Mouse (Mus musculus) heart, embryonic 13.5 days (tissue): ENCODE measurements around the gene Arhgef12. TPM values are rescaled to one million over a fixed set of nuclear protein-coding genes. Genes with fewer than 3 reads are reported as not detected.
A peak's percentile ranks its signal among the peaks of the same experiment; 100 is the strongest.

Source experiments
- ATAC-seq: fragments of 200-750 bp; cut with Nextera tagmentation; 2 replicates; pipeline ENCODE4 v1.8.0; 2017; ENCODE audit warnings: moderate TSS enrichment; ENCODE audit not compliant: insufficient number of reproducible peaks, low FRiP score, low TSS enrichment; ENCODE audit errors: extremely low read depth
- H3K27ac ChIP-seq: fragments of 300-500 bp; sonication (generic); replicated peaks from 2 replicates; pipeline ENCODE4 v1.5.1; 2015; ENCODE audit warnings: moderate library complexity, mild to moderate bottlenecking, inconsistent platforms
- H3K27me3 ChIP-seq: fragments of 300-500 bp; sonication (generic); replicated peaks from 2 replicates; pipeline ENCODE4 v1.6.1; 2015; ENCODE audit warnings: mild to moderate bottlenecking, inconsistent platforms
- H3K36me3 ChIP-seq: fragments of 300-500 bp; sonication (generic); 2 replicates; pipeline ENCODE4 v1.6.1; 2015; ENCODE audit warnings: mild to moderate bottlenecking, inconsistent platforms
- H3K4me1 ChIP-seq: fragments of 300-500 bp; sonication (generic); 2 replicates; pipeline ENCODE4 v1.6.1; 2015; ENCODE audit warnings: inconsistent platforms
- H3K4me2 ChIP-seq: fragments of 300-500 bp; sonication (generic); 2 replicates; pipeline ENCODE4 v1.6.1; 2015; ENCODE audit warnings: inconsistent platforms, mild to moderate bottlenecking, moderate library complexity
- H3K4me3 ChIP-seq: fragments of 300-500 bp; sonication (generic); 2 replicates; pipeline ENCODE4 v1.5.1; 2015; ENCODE audit warnings: moderate library complexity, mild to moderate bottlenecking, inconsistent platforms
- H3K9ac ChIP-seq: fragments of 300-500 bp; sonication (generic); 2 replicates; pipeline ENCODE4 v1.6.1; 2015; ENCODE audit warnings: inconsistent platforms, mild to moderate bottlenecking, moderate library complexity
- H3K9me3 ChIP-seq: fragments of 300-500 bp; sonication (generic); 2 replicates; pipeline ENCODE4 v1.6.1; 2016; ENCODE audit warnings: inconsistent platforms
- WGBS: fragments of 180-500 bp; shearing (Covaris S2); methylation state at CpG from one replicate; pipeline ENCODE4 v1.1.7; 2015; ENCODE audit warnings: mixed read lengths; 5-methylcytosine and 5-hydroxymethylcytosine counted together
- polyA plus RNA-seq: library from polyadenylated mRNA; unstranded; fragments of >200 nt; fragmentation: Nextera tagmentation; extraction: Ambion mirVana; gene quantifications from 2 replicates; pipeline ENCODE4 v1.2.1, GENCODE M21; 2015

Gene Arhgef12
- polyA plus RNA-seq, 1 experiment from 2014 or later, result 9.7 TPM

DNA sequence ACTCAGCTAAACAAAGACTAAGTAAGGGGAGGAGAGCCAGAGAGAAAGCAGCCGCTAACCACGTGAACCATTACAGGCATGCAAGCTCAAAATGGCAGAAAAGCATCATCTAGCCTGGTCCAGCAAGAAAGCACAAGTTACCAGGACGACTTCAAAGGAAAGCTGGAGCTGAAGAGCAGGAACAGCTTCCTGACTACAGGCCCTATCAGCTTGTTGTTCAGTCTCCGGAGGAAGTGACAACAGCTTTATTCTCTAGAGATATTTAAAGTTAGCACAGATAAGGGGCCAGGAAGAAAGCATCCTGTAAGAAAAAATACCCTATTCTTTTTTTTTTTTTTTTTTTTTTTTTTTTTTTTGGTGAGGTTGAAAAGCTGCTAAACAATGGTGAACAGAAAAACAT, 8.1 kb downstream of the Arhgef12 start:
- Histone ChIP-seq H3K4me1 (peaks cover 59% of the 10 kb centered on the region), H3K4me3 (peak overlapping the region; percentile 22), H3K9ac (no peak overlapping the region), H3K4me2 (peak overlapping the region; percentile 50), H3K27ac (0 out of 2 replicates have a peak overlapping the region, but pooled peaks have one; percentile 21), H3K9me3 (no peaks in the 10 kb centered on the region), H3K36me3 (peaks cover 5% of the 10 kb centered on the region; the same call in 1 of the 2 replicates), H3K27me3 (no peaks in the 10 kb centered on the region)
- no peak for ATAC-seq
- 34% methylated on average over 4 of the region's 4 CpGs for WGBS

DNA sequence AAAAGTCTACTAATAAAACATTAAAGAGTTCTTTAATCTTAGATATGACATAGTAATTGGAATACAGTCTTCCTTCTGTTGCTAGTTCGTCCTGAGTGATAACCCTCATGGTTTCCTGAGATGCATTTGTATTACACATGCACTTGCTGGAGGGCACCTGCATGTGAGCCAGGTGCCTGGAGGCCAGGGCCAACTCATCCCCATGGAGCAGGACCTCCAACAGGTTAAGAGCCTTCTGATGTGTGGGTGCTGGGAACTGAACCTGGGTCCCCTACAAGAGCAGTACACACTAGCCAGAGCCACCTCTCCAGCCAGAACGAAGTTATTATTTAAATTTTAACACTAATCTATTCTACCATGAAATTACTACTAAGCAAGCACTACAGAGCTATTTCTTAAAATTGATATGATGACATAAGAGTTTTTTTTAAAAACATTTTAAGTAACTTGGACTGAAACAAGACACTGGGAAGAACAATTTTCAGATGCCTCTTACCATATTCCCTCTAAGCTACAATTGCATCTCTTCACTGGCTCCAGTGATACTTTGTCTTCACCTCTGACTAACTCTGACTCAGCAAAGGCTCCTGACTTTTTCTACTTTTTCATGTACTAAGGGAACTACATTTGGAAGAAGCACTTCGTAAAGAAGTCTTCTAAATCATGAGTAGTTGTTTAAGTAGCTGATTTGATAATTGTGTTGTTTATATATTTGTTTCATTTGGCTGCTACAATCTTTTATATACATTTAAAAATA, 9.1 kb downstream of the Arhgef12 start:
- Histone ChIP-seq H3K9ac (no peak overlapping the region), H3K27me3 (no peaks in the 10 kb centered on the region), H3K4me2 (peak overlapping the region; percentile 50), H3K9me3 (no peaks in the 10 kb centered on the region), H3K27ac (no peak overlapping the region), H3K4me1 (peaks cover 57% of the 10 kb centered on the region), H3K4me3 (no peak overlapping the region), H3K36me3 (peaks cover 5% of the 10 kb centered on the region; the same call in 1 of the 2 replicates)
- ATAC-seq, result no peak
- WGBS, result 88% methylated on average over 3 of the region's 3 CpGs

DNA sequence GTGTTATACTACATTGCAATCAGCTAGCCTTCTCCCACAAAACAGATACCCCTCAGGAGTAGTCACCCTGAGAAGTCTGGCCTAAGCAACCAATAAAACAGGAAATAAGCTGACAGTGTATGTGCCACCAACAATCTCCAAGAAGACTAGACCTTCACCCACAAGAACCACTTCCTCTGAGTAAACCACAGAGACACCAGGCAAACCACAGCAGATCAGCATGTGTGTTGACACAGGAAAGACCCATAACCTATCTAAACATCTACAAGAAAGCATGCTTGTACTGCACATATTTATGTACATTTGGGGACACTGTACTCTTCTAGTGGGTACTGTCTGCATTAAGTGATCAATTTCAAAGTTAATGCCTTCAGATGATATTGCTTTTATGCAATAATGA, 10.7 kb downstream of the Arhgef12 start:
- H3K9me3 ChIP-seq, result no peaks in the 10 kb centered on the region
- ATAC-seq, result no peak

DNA sequence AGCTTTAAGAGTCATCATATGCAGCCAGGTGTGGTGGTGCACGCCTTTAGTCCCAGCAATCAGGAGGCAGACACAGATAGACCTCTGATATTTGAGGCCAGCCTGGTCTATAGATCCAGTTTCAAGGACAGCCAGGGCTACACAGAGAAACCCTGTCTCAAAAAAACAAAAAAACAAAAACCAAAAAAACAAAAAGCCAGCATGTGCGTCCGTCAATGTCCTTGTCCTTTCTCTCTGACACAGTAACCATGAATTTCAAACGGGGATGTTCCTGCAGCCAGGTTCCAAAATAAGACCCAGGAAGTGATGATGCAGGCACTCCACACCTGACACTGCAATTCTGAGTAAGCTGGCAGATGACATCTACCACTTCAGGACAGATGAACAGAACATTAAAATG, 12.2 kb downstream of the Arhgef12 start:
- WGBS, result 85% methylated on average over 4 of the region's 4 CpGs
- Histone ChIP-seq H3K27ac (no peak overlapping the region), H3K9me3 (no peaks in the 10 kb centered on the region), H3K36me3 (peaks cover 2% of the 10 kb centered on the region; the same call in 1 of the 2 replicates), H3K4me1 (peaks cover 55% of the 10 kb centered on the region), H3K4me3 (no peak overlapping the region), H3K27me3 (no peaks in the 10 kb centered on the region), H3K4me2 (no peak overlapping the region), H3K9ac (no peak overlapping the region)
- no peak for ATAC-seq

More for the DNA sequence above, 10.7 kb downstream of the Arhgef12 start:
- Histone ChIP-seq H3K27ac (no peak overlapping the region), H3K4me1 (peaks cover 51% of the 10 kb centered on the region), H3K4me3 (no peak overlapping the region), H3K27me3 (no peaks in the 10 kb centered on the region), H3K9ac (no peak overlapping the region), H3K4me2 (no peak overlapping the region), H3K36me3 (peaks cover 2% of the 10 kb centered on the region; the same call in 1 of the 2 replicates)

DNA sequence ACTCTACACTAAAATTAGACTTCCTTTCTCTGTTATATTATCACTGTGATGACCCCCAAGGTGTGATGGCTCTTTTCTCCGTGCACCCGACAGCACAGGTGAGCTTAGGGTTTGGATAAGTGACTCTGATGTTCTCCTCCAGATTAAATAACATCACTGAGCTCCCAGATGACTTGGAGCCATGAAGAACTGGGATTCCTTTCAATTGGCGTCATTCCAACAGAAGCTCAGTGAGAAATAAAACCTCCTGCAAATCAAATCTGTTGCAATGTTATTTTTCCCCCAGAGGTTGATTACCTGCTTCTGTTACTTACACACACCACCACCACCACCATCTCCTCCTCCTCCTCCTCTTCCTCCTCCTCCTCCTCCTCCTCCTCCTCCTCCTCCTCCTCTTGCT, 13.2 kb downstream of the Arhgef12 start:
- Histone ChIP-seq H3K9ac (no peak overlapping the region), H3K36me3 (peaks cover 2% of the 10 kb centered on the region; the same call in 1 of the 2 replicates), H3K4me1 (peaks cover 54% of the 10 kb centered on the region), H3K9me3 (no peaks in the 10 kb centered on the region), H3K4me2 (no peak overlapping the region), H3K4me3 (no peak overlapping the region), H3K27me3 (no peaks in the 10 kb centered on the region), H3K27ac (peak overlapping the region; percentile 38; the same call in 1 of the 2 replicates)
- no peak for ATAC-seq
- 52% methylated on average over 3 of the region's 3 CpGs for WGBS

DNA sequence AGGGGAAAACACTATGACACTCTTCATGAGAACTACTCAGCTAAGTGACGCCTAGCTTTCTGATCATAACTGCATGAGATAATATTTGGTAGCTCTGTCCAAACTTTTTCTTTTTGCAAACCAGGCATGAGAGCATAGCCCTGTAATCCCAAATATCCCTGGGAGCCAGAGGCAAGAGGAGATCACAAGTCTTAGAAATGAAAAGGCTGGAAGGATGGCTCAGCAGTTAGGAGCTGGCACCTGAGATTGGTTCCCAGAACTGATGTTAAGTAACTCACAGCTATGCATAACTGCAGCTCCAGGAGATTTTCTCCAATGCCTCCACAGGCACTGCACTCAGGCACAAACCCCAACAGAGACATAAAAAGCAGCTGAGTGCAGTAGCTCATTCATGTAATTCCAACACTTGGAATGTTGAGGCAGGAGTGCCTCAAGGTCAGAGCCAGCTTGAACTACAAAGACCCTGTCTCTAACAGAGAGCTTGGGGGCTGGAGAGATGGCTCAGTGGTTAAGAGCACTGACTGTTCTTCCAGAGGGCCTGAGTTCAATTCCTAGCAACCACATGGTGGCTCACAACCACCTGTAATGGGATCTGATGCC, 21.3 kb downstream of the Arhgef12 start:
- H3K4me3 ChIP-seq, result no peak overlapping the region
- peak overlapping the region; percentile 68 for H3K27ac ChIP-seq
- H3K9ac ChIP-seq, result no peak overlapping the region
- ATAC-seq, result no peak
- WGBS, result 61% methylated on average over 1 of the region's 1 CpGs
- H3K4me2 ChIP-seq, result no peak overlapping the region
- H3K36me3 ChIP-seq, result no peaks in the 10 kb centered on the region
- no peaks in the 10 kb centered on the region for H3K9me3 ChIP-seq
- no peaks in the 10 kb centered on the region for H3K27me3 ChIP-seq
- H3K4me1 ChIP-seq, result peaks cover 74% of the 10 kb centered on the region

DNA sequence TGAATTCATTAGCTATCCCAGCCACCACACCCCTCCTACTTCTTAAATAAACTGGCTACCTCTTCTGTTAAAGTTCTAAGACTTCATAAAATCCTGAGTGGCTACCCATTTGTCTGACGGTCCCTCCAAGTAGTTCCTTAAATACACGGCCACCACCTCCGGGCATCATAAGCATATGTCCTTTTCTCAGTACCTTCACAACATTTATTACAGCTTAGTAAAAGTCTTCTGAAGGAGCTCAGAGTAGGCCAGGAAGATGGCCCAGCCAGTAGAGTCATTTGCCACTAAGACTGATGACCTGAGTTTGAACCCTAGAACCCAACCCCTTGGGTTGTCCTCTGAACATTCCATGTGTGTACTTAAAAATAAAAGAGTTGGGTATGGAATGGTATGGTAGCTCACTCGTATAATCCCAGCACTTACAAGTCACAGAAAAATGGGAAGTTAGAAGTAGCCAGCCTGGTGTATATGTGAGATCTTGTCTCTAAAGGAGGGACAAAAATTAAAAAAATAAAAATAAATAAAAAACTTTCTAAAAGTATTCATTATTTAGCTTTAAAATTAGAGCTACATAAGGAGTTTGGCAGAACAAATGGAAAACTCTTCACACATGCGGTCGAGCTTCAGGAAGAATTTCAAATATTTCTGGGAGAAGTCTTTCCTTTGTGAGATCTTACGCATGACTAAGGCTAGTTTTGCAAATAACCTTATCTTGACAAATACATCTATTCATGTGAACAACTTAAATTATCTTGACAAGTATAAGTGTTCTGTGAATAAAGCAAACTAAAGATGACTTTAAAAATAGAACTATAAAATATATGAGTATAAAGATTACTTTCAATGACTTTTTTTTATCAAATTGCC, 22.3 kb downstream of the Arhgef12 start:
- Histone ChIP-seq H3K27ac (peak overlapping the region; percentile 68; the same call in 1 of the 2 replicates), H3K27me3 (no peaks in the 10 kb centered on the region), H3K4me1 (peaks cover 75% of the 10 kb centered on the region), H3K4me3 (no peak overlapping the region), H3K4me2 (no peak overlapping the region), H3K9ac (no peak overlapping the region), H3K36me3 (no peaks in the 10 kb centered on the region), H3K9me3 (no peaks in the 10 kb centered on the region)
- no peak for ATAC-seq
- 63% methylated on average over 7 of the region's 7 CpGs for WGBS

DNA sequence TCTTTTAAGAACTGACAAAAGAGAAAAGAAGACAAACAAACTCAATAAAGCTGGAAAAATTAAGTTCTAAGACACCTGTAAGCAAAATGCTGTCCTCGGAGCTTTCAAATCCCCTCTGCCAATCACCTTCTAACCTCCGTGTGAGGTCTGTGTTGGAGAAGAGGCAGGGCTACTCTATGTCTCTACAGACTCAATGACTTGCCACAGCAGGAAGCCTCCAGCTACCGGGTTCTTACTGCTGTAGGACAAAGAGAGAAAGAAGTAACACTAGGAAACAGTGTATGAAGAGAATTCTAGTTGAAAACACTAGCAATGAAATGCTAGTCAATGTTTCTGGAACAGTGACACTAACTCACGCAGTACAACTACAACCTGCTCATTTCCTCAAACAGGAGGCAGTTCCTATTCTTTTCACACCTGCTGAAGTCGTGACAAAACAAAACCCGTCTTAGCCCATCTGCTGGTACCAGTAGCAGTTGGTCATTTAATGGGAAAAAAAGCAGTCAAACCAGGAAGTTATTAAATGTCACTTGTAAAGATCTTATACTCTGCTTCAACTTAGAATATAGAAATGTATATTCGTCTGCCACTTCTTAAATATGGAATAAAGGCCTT, 23.5 kb downstream of the Arhgef12 start:
- 60% methylated on average over 7 of the region's 7 CpGs for WGBS
- H3K27me3 ChIP-seq, result no peaks in the 10 kb centered on the region
- no peaks in the 10 kb centered on the region for H3K9me3 ChIP-seq
- peaks cover 74% of the 10 kb centered on the region for H3K4me1 ChIP-seq
- ATAC-seq, result no peak
- no peak overlapping the region for H3K27ac ChIP-seq
- H3K36me3 ChIP-seq, result no peaks in the 10 kb centered on the region
- H3K4me2 ChIP-seq, result no peak overlapping the region
- H3K4me3 ChIP-seq, result no peak overlapping the region
- no peak overlapping the region for H3K9ac ChIP-seq

DNA sequence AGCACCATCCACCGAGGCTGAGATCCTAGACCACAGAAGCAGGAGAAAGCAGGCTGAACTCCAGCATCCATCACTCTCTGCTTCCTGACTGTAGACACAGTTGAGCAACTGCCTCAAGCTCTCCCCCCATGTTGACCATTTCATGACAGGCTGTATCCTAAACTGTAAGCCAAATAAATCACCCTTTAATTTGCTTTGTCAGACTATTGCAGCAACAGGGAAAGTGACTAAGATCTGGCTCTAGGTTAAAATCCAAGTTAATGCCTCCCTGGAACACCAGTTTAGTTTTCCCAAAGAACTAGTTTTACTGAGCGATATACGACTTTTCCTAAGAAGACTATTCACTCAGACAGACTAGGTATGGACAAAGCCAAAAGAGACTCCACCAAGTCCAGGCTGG, 28.3 kb downstream of the Arhgef12 start:
- Histone ChIP-seq H3K9ac (no peak overlapping the region), H3K27me3 (no peaks in the 10 kb centered on the region), H3K9me3 (no peaks in the 10 kb centered on the region), H3K4me2 (no peak overlapping the region), H3K36me3 (no peaks in the 10 kb centered on the region), H3K27ac (no peak overlapping the region), H3K4me3 (no peak overlapping the region), H3K4me1 (peaks cover 47% of the 10 kb centered on the region)
- 85% methylated on average over 3 of the region's 3 CpGs for whole genome bisulfite sequencing
- ATAC-seq, result no peak

DNA sequence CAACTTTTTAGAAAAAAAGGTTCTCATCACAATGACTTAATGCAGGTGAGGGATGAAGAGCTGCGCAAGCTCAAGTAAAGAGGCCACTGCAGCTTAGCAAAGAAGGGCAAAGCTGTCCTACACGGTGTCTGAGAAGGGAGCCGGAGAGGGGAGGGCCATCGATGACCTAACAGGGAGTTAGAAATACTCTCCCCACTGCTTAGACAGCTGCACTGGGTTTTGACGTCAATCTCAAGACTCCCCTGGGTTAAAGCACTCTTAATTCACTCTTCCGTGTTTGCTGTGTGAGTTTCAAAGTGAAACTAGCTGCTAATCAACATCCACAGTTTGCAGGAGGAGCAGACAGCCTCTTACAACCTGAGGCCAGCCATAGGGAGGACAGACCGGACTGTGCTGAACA, 30.9 kb downstream of the Arhgef12 start:
- Histone ChIP-seq H3K36me3 (no peaks in the 10 kb centered on the region), H3K4me2 (no peak overlapping the region), H3K9ac (no peak overlapping the region), H3K4me1 (peaks cover 48% of the 10 kb centered on the region), H3K4me3 (no peak overlapping the region), H3K9me3 (no peaks in the 10 kb centered on the region), H3K27me3 (no peaks in the 10 kb centered on the region), H3K27ac (no peak overlapping the region)
- WGBS, result 67% methylated on average over 7 of the region's 7 CpGs
- ATAC-seq, result no peak

DNA sequence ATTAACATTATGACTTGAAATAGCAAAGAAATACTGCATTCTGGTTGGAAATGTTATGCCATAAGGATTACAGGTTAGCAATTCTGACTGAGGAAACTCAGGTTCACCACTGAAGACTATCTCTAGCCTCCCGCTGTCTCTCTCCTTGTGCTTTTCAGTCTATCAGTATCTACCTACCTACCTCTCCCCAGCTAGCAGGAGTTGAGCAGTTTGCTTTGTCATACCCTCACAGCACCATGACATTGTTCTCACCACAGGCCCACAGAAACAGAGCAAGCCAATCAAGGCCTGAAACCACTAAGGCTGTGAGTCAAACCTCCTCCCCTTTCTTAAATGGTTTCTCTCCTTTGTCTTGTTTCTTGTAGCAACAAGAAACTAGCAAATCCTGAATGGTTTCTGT, 32.4 kb downstream of the Arhgef12 start:
- 83% methylated on average over 1 of the region's 1 CpGs for WGBS
- Histone ChIP-seq H3K9me3 (no peaks in the 10 kb centered on the region), H3K27ac (no peak overlapping the region), H3K9ac (no peak overlapping the region), H3K36me3 (no peaks in the 10 kb centered on the region), H3K4me2 (no peak overlapping the region), H3K4me3 (no peak overlapping the region), H3K4me1 (peaks cover 46% of the 10 kb centered on the region), H3K27me3 (no peaks in the 10 kb centered on the region)
- ATAC-seq, result no peak
